Mouse (Mus musculus) lung, postnatal 36 days (tissue): ENCODE results near the gene Nhsl2.
A peak's percentile ranks its signal among the peaks of the same experiment; 100 is the strongest.

Experiments
- DNase-seq: peaks from one replicate; pipeline ENCODE4 v3.0.0; 2022; ENCODE audit warnings: mixed read lengths

Gene Nhsl2

DNA sequence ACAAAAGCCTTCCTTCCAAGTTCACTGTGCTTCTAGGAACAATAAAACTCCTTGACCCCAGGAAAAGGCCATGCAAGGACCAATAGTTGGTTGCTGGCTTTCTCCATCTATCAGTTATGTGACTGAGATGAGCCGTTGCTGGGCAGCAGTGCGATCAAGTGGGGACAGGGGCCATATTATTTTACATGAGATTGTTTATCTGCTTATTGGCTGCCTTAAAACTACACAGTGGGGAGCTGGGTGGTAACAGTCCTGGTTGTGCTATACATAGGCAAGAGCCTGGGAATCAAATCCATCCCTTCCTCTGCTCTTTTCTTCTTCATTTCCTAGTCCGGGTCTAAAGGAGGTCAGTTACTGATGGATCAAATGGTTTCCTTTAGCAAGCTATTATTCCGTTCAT lies 53.4 kb downstream of the Nhsl2 start:
- no peak for DNase-seq

DNA sequence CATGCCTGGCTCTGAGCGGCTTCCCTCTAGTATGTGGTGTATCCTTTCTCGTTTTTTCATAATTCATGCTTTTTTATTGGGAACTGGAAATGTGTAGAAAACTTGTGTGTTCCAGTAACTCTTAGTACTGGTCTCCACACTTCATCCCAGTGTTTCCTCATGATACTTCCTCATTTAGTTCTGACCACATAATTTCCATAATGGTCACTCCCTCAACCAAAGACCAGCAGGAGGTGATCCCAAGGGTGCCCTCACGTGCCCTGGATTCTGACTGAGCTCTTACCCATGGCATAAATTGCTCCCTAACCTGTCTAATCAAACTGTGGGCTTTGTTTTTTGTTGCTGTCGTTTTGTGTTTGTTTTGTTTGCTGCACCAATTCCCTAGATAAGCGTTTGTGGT lies 58.1 kb downstream of the Nhsl2 start:
- no peak for DNase-seq

- DNase-seq = no peak
These were observed 79.9 kb downstream of the Nhsl2 start for GRCm38 (mm10) chrX:101929131-101929530.

DNA sequence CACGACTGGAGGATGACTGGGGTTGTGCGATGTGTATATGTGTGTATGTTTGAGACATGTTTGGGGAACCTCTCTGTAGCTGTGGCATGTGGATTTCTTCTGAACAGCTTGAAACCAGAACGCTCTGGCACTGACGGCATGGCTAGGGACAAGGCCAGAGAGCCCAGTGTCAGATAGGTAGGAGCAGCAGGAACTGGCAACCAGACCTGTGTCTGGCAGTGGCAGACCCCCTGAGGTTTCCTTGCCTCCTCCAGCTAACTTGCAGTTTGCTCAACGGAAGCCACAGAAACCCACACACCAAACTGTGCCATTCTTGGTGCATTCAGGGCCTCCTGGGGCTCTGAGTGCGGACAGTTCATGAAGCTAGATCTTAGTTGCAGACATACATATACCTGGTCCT lies 81.1 kb downstream of the Nhsl2 start:
- DNase-seq = no peak

DNA sequence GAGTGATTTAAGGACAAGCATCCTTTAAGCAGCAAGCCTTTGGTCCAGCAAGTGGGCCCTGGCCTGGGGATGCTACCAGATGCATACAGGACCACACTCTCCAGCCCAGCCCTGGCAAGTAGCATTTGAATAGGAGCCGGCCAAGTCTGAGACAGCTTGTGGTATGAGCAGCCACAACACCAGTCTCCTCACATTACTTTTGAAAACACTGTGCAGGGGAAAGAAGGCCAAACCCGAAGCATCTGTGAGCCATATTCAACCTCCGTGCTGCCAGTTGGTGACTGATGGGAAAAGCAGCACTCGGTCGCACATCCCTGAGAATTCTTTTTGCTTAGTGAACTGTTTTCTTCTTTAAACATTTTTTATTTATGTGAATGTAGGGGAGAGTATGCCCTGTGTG lies 81.8 kb downstream of the Nhsl2 start:
- no peak for DNase-seq

- peak; percentile 40 for DNase-seq
These were observed 83.1 kb downstream of the Nhsl2 start for GRCm38 (mm10) chrX:101932244-101932643.

- no peak for DNase-seq
These were observed 84.2 kb downstream of the Nhsl2 start for GRCm38 (mm10) chrX:101933346-101933745.

DNA sequence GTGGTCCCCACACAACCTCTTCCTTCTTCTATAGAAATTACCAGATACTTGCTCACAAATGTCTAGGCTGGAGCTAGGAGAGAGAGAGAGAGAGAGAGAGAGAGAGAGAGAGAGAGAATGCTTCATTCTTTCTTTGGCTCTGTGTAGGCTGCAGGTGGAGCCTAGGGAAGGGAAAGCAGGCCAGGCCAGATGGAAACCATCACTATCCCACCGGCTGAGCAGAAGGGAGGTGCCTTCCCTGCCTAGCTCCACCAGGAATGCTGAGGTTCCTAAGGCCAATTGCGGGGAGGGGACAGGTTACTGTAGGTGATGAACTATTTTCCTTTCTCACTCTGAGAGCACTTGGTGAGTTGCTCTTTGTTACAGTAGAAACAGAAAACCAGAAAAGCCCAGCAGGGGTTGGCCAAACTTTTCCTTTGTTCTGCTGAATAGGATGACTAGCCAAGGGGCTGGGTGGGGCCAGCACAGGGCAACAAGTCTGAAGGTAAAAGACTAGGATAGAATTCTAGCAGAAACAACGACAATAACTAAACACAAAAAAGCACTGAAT lies 86.2 kb downstream of the Nhsl2 start:
- DNase-seq = no peak

DNA sequence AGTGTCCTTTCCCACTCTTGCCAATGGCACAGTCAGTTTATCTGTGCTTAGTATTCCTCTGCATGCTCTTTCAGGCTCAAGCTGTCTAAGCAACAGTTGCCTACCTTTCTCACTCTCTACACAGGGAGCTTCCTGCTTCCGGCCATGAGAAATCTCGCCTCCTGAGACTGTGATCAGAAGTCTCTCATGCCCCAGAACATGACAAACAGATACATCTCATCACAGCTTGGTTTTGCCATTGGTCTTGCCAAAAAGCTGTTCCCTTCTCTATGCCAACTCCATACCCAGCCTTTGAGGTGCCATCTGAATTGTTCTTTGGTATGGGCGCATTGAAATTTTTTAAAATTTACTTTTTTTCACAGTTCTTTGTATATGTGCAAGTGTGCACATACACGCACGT lies 90.3 kb downstream of the Nhsl2 start:
- DNase-seq = no peak

GRCm38 (mm10) chrX:101942461-101942896 lies 93.3 kb downstream of the Nhsl2 start:
- DNase-seq = peak; percentile 80

DNA sequence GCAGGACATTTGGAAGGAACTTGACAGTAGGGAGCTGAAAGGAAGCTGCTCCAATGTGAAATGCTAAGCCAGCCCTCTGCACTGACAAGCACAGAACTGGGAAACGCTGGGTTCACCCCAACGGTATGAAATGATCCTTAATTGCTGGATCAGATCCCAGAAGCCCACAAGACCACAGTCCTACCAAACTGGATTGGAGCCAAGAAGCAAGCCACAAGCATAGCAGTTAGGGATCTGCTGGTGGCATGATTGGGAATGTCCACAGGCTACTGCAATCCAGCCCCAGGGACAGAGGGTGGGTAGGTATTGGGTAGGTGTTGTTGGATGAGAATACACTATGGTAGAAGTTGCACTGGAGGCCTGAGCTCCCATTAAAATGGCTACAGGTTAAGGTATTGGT lies 94.6 kb downstream of the Nhsl2 start:
- DNase-seq = no peak

GRCm38 (mm10) chrX:101944761-101945330 lies 95.7 kb downstream of the Nhsl2 start:
- no peak for DNase-seq

- no peak for DNase-seq
These were observed 103.3 kb downstream of the Nhsl2 start for GRCm38 (mm10) chrX:101952436-101952835.

DNA sequence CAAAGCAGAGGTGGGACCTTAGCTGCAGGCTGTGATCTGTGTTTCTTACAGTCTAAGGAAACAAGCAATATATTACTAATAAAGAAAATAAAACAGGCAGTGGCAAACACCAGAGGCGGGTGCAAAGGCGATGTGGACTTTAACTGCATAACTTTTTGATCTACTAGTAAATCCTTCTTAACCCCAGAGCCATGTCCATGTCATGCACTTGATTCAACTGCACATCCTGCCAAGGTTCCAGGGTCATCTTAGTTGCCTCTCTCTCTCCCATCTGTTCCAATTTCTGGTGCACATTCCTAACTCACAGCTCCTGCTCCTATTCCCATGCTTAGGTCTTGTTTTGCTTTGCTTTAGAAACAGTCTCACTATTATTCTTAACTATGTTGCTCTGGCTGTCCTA lies 104.1 kb downstream of the Nhsl2 start:
- DNase-seq = no peak

- DNase-seq = peak; percentile 88
These were observed 104.8 kb downstream of the Nhsl2 start for GRCm38 (mm10) chrX:101953787-101954491.

DNA sequence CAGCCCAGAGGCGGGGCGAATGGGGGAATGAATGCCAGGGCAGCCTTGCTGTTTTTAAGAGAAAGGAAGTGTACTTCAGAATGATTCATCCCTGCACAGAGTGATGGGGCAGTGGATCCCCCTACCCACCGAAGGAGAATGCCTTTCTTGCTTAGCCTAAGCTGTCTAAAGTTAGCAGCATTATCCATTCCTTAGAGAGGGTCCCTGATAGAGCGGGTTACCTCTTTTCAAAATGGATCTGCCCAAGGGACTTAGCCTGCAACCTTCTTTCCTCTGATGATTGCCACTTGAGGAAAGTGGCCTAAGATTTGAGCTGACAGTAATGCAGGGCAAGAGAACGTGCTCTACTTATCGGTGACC lies 105.3 kb downstream of the Nhsl2 start:
- no peak for DNase-seq

GRCm38 (mm10) chrX:101961848-101962247 lies 112.7 kb downstream of the Nhsl2 start:
- DNase-seq = no peak

DNA sequence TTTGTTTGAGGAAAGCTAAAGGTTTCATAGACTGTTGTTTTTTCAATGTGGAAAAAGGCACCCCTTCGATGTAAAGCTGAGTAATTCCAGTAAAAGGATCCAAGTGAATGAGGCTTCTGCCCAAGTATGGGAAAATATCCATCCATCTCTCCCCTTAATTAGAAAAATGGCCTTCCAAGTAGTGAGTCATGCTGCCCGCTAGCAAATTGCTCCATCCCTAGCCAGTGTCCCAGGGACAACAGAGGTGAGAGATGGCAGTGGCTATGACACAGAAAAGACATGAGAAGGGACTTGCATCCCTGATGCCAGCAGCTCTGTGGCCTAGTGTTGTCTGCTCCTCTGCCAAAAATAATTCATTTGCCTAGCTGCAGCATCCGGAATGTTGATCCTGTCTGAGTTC lies 114.5 kb downstream of the Nhsl2 start:
- no peak for DNase-seq

- DNase-seq = no peak
These were observed 123.8 kb downstream of the Nhsl2 start for GRCm38 (mm10) chrX:101973028-101973427.

- DNase-seq = no peak
These were observed 127.7 kb downstream of the Nhsl2 start for GRCm38 (mm10) chrX:101976931-101977330.

DNA sequence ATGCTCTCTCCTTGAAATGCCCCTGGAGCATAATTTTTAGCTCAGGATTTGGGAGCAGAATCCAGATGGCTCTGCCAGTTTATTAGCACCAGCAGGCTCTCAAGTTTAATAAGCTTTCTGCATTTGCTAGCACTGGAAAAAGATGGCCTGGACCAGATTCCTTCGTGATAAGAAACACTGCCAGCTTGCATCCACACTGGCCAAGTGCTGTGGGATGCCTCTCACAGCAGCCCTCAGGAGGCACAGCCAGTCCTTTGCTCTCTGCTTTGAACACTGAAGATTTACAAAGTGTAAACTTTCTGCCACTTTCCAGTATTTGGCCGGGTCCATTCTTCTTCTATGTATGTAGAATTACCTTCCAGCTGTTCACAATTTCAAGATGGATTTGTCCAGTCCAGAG lies 129.7 kb downstream of the Nhsl2 start:
- no peak for DNase-seq

DNA sequence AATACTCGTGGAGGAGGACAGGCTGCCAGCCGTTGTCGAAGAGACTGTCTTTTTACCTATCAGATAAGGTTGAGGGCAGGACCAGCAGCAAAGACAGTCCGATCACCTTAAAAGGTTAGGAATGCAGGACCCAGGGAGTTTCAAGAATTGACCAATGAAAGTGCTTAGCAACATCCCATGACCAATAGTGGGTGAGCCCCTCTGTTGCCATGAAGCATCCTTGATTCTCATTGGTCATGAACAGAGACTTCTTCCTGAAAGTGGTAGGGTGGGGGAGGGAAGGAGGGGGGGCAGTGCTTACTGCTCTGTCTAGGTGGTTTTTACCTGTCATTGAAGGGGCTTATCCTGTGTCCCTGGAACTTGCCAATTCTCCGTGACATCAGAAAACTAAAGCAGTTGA lies 130.1 kb downstream of the Nhsl2 start:
- peak; percentile 40 for DNase-seq

GRCm38 (mm10) chrX:101980586-101980985 lies 131.4 kb downstream of the Nhsl2 start:
- DNase-seq = no peak

DNA sequence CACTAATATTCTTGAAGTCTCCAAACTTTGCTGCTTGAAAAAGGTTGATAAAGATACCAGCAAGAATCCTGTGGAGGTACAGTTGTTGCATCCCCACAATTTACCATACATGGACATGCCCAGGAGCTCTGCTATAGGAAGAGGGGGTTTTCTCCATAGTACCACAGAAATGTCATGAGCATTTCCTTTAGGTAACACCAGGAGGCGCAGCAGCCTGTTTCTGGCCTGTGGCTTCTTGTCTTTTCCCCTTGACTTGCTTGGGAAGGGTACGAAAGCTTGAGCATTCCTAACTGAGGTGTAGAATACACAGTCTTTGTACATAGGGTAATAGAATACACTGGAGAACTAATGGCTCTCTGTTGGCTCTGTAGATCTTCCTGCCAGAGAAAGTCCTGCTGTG lies 132.3 kb downstream of the Nhsl2 start:
- peak; percentile 32 for DNase-seq

DNA sequence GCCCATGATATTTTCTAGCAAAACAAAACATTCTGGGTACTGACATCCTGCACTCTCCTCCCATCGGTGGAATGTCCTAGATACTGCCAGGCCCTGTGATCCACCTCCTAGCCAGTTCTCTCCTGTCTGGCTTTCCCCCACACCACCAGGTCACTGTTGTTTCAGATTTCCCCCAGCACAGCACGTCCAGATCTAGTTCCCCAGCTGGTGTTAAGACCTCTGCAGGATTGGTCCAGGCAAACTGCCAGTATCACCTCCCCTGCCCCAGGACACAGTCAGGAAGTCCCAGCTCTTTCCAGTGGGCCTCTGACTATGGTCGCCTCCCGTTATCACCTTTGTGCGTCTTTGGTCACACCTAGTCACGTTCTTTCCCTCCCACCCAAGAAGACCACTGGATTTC lies 134.5 kb downstream of the Nhsl2 start:
- DNase-seq = peak; percentile 24
